Mouse (Mus musculus) neural tube, embryonic 12.5 days (tissue): ENCODE results near the gene Zfp619. TPM values are rescaled to one million over a fixed set of nuclear protein-coding genes. Genes with fewer than 3 reads are reported as not detected.

Experiments
- ATAC-seq: fragments of 200-750 bp; cut with Nextera tagmentation; 2 replicates; pipeline ENCODE4 v1.8.0; 2017; ENCODE audit warnings: low read depth, mild to moderate bottlenecking, moderate TSS enrichment, moderate library complexity; ENCODE audit not compliant: low FRiP score
- H3K27ac ChIP-seq: fragments of 300-500 bp; sonication (generic); 2 replicates; pipeline ENCODE4 v1.5.1; 2016
- H3K27me3 ChIP-seq: fragments of 300-500 bp; sonication (generic); replicated peaks from 2 replicates; pipeline ENCODE4 v1.6.1; 2016; ENCODE audit warnings: mild to moderate bottlenecking
- H3K36me3 ChIP-seq: fragments of 300-500 bp; sonication (generic); 2 replicates; pipeline ENCODE4 v1.6.1; 2016; ENCODE audit warnings: mild to moderate bottlenecking
- H3K4me1 ChIP-seq: fragments of 300-500 bp; sonication (generic); 2 replicates; pipeline ENCODE4 v1.6.1; 2016
- H3K4me2 ChIP-seq: fragments of 300-500 bp; sonication (generic); replicated peaks from 2 replicates; pipeline ENCODE4 v1.6.1; 2016; ENCODE audit warnings: mild to moderate bottlenecking
- H3K4me3 ChIP-seq: fragments of 300-500 bp; sonication (generic); 2 replicates; pipeline ENCODE4 v1.5.1; 2016
- H3K9ac ChIP-seq: fragments of 300-500 bp; sonication (generic); 2 replicates; pipeline ENCODE4 v1.6.1; 2016; ENCODE audit warnings: mild to moderate bottlenecking
- H3K9me3 ChIP-seq: fragments of 300-500 bp; sonication (generic); 2 replicates; pipeline ENCODE4 v1.6.1; 2016; ENCODE audit warnings: mild to moderate bottlenecking
- WGBS: fragments of 180-500 bp; shearing (Covaris S2); methylation state at CpG from one replicate; pipeline ENCODE4 v1.1.7; 2016; 5-methylcytosine and 5-hydroxymethylcytosine counted together
- polyA plus RNA-seq: library from polyadenylated mRNA; unstranded; fragments of >200 nt; fragmentation: Nextera tagmentation; extraction: Ambion mirVana; gene quantifications from 2 replicates; pipeline ENCODE4 v1.2.1, GENCODE M21; 2016

The Zfp619 gene
- polyA plus RNA-seq, result 3.2 and 3.4 TPM in 2 replicates

- Histone ChIP-seq H3K27ac (peak within 1 kb of the TSS; percentile 90), H3K9ac (peak within 1 kb of the TSS; percentile 58), H3K4me3 (peak within 1 kb of the TSS; percentile 48), H3K4me2 (peak within 1 kb of the TSS; percentile 57), H3K36me3 (no peaks in the 10 kb centered on the region; the same call in 1 of the 2 replicates), H3K27me3 (no peaks in the 10 kb centered on the region), H3K4me1 (no peaks in the 10 kb centered on the region), H3K9me3 (no peaks in the 10 kb centered on the region; the same call in 1 of the 2 replicates)
- WGBS, result under 1% methylated on average over 43 of the region's 43 CpGs
- peak; percentile 98 for ATAC-seq
These were observed at the start of gene Zfp619 for GRCm38 (mm10) chr7:39517616-39518177. Gene Zfp619, plus strand, starts transcription at chr7:39517766.

- H3K36me3 ChIP-seq, result peaks cover 39% of the 10 kb centered on the region
- no peak overlapping the region for H3K4me3 ChIP-seq
- H3K4me2 ChIP-seq, result no peak overlapping the region
- H3K4me1 ChIP-seq, result no peaks in the 10 kb centered on the region
- ATAC-seq, result no peak
- peaks cover 13% of the 10 kb centered on the region for H3K9me3 ChIP-seq
- WGBS, result 94% methylated on average over 2 of the region's 2 CpGs
- no peak overlapping the region for H3K9ac ChIP-seq
- no peaks in the 10 kb centered on the region for H3K27me3 ChIP-seq
- H3K27ac ChIP-seq, result no peak overlapping the region
These were observed 38.6 kb upstream of the Zfp619 start for GRCm38 (mm10) chr7:39479013-39479412.

- WGBS, result 60% methylated on average over 6 of the region's 6 CpGs
- ATAC-seq, result no peak
- H3K9me3 ChIP-seq, result no peaks in the 10 kb centered on the region
- no peak overlapping the region for H3K4me3 ChIP-seq
- no peak overlapping the region for H3K9ac ChIP-seq
- H3K4me1 ChIP-seq, result no peaks in the 10 kb centered on the region
- H3K27ac ChIP-seq, result no peak overlapping the region
- no peaks in the 10 kb centered on the region for H3K36me3 ChIP-seq
- no peak overlapping the region for H3K4me2 ChIP-seq
- H3K27me3 ChIP-seq, result no peaks in the 10 kb centered on the region
These were observed 33.2 kb upstream of the Zfp619 start for GRCm38 (mm10) chr7:39484384-39484783.

- H3K9me3 ChIP-seq, result no peaks in the 10 kb centered on the region
- H3K4me2 ChIP-seq, result peak overlapping the region; percentile 71
- H3K4me1 ChIP-seq, result no peaks in the 10 kb centered on the region
- H3K4me3 ChIP-seq, result peak overlapping the region; percentile 52
- no peaks in the 10 kb centered on the region for H3K27me3 ChIP-seq
- ATAC-seq, result peak; percentile 72
- 20% methylated on average over 23 of the region's 23 CpGs for WGBS
- H3K36me3 ChIP-seq, result no peaks in the 10 kb centered on the region
- no peak overlapping the region for H3K27ac ChIP-seq
- peak overlapping the region; percentile 67 for H3K9ac ChIP-seq
These were observed 30.3 kb upstream of the Zfp619 start for GRCm38 (mm10) chr7:39487159-39487853.

- H3K9me3 ChIP-seq, result no peaks in the 10 kb centered on the region
- H3K4me1 ChIP-seq, result no peaks in the 10 kb centered on the region
- H3K27ac ChIP-seq, result no peak overlapping the region
- H3K4me2 ChIP-seq, result peak overlapping the region; percentile 71
- WGBS, result 48% methylated on average over 9 of the region's 9 CpGs
- ATAC-seq, result peak; percentile 52; the same call in 1 of the 2 replicates
- H3K9ac ChIP-seq, result peak overlapping the region; percentile 67; the same call in 1 of the 2 replicates
- H3K4me3 ChIP-seq, result peak overlapping the region; percentile 52
- H3K36me3 ChIP-seq, result no peaks in the 10 kb centered on the region
- H3K27me3 ChIP-seq, result no peaks in the 10 kb centered on the region
These were observed 29.7 kb upstream of the Zfp619 start for GRCm38 (mm10) chr7:39487854-39488205.

GRCm38 (mm10) chr7:39494646-39495045 is 22.9 kb upstream of the Zfp619 start:
- peaks cover 16% of the 10 kb centered on the region; the same call in 1 of the 2 replicates for H3K9me3 ChIP-seq
- peaks cover 33% of the 10 kb centered on the region for H3K36me3 ChIP-seq
- ATAC-seq, result no peak
- no peaks in the 10 kb centered on the region for H3K4me1 ChIP-seq
- H3K4me2 ChIP-seq, result no peak overlapping the region
- H3K27me3 ChIP-seq, result no peaks in the 10 kb centered on the region
- no peak overlapping the region for H3K4me3 ChIP-seq
- 84% methylated on average over 3 of the region's 3 CpGs for WGBS
- H3K27ac ChIP-seq, result no peak overlapping the region
- H3K9ac ChIP-seq, result no peak overlapping the region

- Histone ChIP-seq H3K4me1 (no peaks in the 10 kb centered on the region), H3K27ac (no peak overlapping the region), H3K4me2 (no peak overlapping the region), H3K9me3 (peaks cover 10% of the 10 kb centered on the region; the same call in 1 of the 2 replicates), H3K27me3 (no peaks in the 10 kb centered on the region), H3K9ac (no peak overlapping the region), H3K36me3 (peaks cover 8% of the 10 kb centered on the region), H3K4me3 (no peak overlapping the region)
- 100% methylated on average over 1 of the region's 1 CpGs for WGBS
- ATAC-seq, result no peak
These were observed 13.5 kb upstream of the Zfp619 start for GRCm38 (mm10) chr7:39504100-39504499.

GRCm38 (mm10) chr7:39518362-39518761 is 796 bp downstream of the Zfp619 start:
- Histone ChIP-seq H3K9me3 (no peaks in the 10 kb centered on the region; the same call in 1 of the 2 replicates), H3K4me2 (peak overlapping the region; percentile 44), H3K9ac (peak overlapping the region; percentile 35; the same call in 1 of the 2 replicates), H3K27ac (no peak overlapping the region), H3K27me3 (no peaks in the 10 kb centered on the region), H3K4me1 (no peaks in the 10 kb centered on the region), H3K36me3 (no peaks in the 10 kb centered on the region; the same call in 1 of the 2 replicates), H3K4me3 (no peak overlapping the region)
- WGBS, result 82% methylated on average over 12 of the region's 12 CpGs
- peak; percentile 57 for ATAC-seq

GRCm38 (mm10) chr7:39523703-39524424 is 6.3 kb downstream of the Zfp619 start:
- no peaks in the 10 kb centered on the region for H3K27me3 ChIP-seq
- no peak overlapping the region for H3K4me3 ChIP-seq
- H3K4me2 ChIP-seq, result no peak overlapping the region
- 97% methylated on average over 1 of the region's 1 CpGs for WGBS
- no peaks in the 10 kb centered on the region; the same call in 1 of the 2 replicates for H3K9me3 ChIP-seq
- ATAC-seq, result no peak
- no peaks in the 10 kb centered on the region; the same call in 1 of the 2 replicates for H3K36me3 ChIP-seq
- H3K27ac ChIP-seq, result no peak overlapping the region
- H3K9ac ChIP-seq, result no peak overlapping the region
- H3K4me1 ChIP-seq, result no peaks in the 10 kb centered on the region

- no peak for ATAC-seq
- WGBS, result 90% methylated on average over 1 of the region's 1 CpGs
- no peak overlapping the region for H3K4me2 ChIP-seq
These were observed 25.6 kb downstream of the Zfp619 start for GRCm38 (mm10) chr7:39543151-39543550.

GRCm38 (mm10) chr7:39544242-39545111 is 26.9 kb downstream of the Zfp619 start:
- H3K4me2 ChIP-seq, result peak overlapping the region; percentile 75
- ATAC-seq, result peak; percentile 94
- H3K4me1 ChIP-seq, result no peaks in the 10 kb centered on the region; the same call in 1 of the 2 replicates
- peak overlapping the region; percentile 70 for H3K9ac ChIP-seq
- H3K4me3 ChIP-seq, result peak overlapping the region; percentile 50
- H3K27ac ChIP-seq, result peak overlapping the region; percentile 77
- H3K9me3 ChIP-seq, result no peaks in the 10 kb centered on the region
- WGBS, result under 1% methylated on average over 43 of the region's 43 CpGs
- no peaks in the 10 kb centered on the region for H3K36me3 ChIP-seq
- H3K27me3 ChIP-seq, result no peaks in the 10 kb centered on the region

More at GRCm38 (mm10) chr7:39543151-39543550, 25.6 kb downstream of the Zfp619 start:
- Histone ChIP-seq H3K9me3 (no peaks in the 10 kb centered on the region), H3K36me3 (no peaks in the 10 kb centered on the region; the same call in 1 of the 2 replicates), H3K4me1 (no peaks in the 10 kb centered on the region; the same call in 1 of the 2 replicates), H3K27ac (no peak overlapping the region), H3K9ac (no peak overlapping the region), H3K4me3 (no peak overlapping the region), H3K27me3 (no peaks in the 10 kb centered on the region)
